Mouse (Mus musculus): ENCODE measurements at regions not wholly inside any gene's neighbourhood (a gene's known extent, or its start where the extent isn't known, plus 50 kb on each side); places are given as distances from the start of the nearest gene placed in this dataset.

GRCm38 (mm10) chr1:73753157-73753556 lies 371.1 kb downstream of the Tns1 start:
- TF ChIP-seq POLR2A (IDR thresholded peaks at IDR 0.05; ENCODE audit: low read depth, low read length) (no peak), CTCF (conservative IDR thresholded peaks at IDR 0.05; ENCODE audit: insufficient read depth, insufficient read length, low read depth, low read length) (no peak)
